Mouse (Mus musculus): ENCODE data around the gene Morc2a. TPM values are rescaled to one million over a fixed set of nuclear protein-coding genes. Genes with fewer than 3 reads are reported as not detected.

Morc2a gene
- polyA plus RNA-seq, 1 experiment from 2014 or later = 30.5 TPM

- H3K4me1 ChIP-seq (ENCODE audit: control insufficient read depth, insufficient read depth, low read length) = no peaks in the 10 kb centered on the region
- ATAC-seq (replicated peaks; ENCODE audit: insufficient number of reproducible peaks, low FRiP score, low TSS enrichment, low read depth) = no peak
- no peaks in the 10 kb centered on the region for H3K9me3 ChIP-seq (replicated peaks; ENCODE audit: control insufficient read depth, low read length)
- H3K4me2 ChIP-seq (ENCODE audit: low read depth, low read length) = no peak overlapping the region
- H3K4me3 ChIP-seq (ENCODE audit: low read depth, low read length) = no peak overlapping the region
- 94% methylated on average over 1 of the region's 1 CpGs for WGBS
- H3K36me3 ChIP-seq (replicated peaks; ENCODE audit: control insufficient read depth, insufficient read depth, low read depth, low read length) = peaks cover 9% of the 10 kb centered on the region
- no peak for DNase-seq (ENCODE audit: low spot score)
- no peak overlapping the region for H3K9ac ChIP-seq (replicated peaks; ENCODE audit: low read length)
- no peak overlapping the region for H3K27ac ChIP-seq (replicated peaks; ENCODE audit: low read depth, low read length)
- no peaks in the 10 kb centered on the region for H3K27me3 ChIP-seq (ENCODE audit: control insufficient read depth, insufficient read depth, low read length)
Measured at GRCm38 (mm10) chr11:3671000-3671628, 22.1 kb downstream of the Morc2a start.

GRCm38 (mm10) chr11:3674545-3674944 is 25.6 kb downstream of the Morc2a start:
- H3K4me2 ChIP-seq (ENCODE audit: low read depth, low read length) = no peak overlapping the region
- H3K36me3 ChIP-seq (replicated peaks; ENCODE audit: control insufficient read depth, insufficient read depth, low read depth, low read length) = peaks cover 16% of the 10 kb centered on the region
- no peak overlapping the region for H3K4me3 ChIP-seq (ENCODE audit: low read depth, low read length)
- no peaks in the 10 kb centered on the region for H3K9me3 ChIP-seq (replicated peaks; ENCODE audit: control insufficient read depth, low read length)
- ATAC-seq (replicated peaks; ENCODE audit: insufficient number of reproducible peaks, low FRiP score, low TSS enrichment, low read depth) (no peak), DNase-seq (ENCODE audit: low spot score) (no peak)
- no peaks in the 10 kb centered on the region for H3K4me1 ChIP-seq (ENCODE audit: control insufficient read depth, insufficient read depth, low read length)
- no peaks in the 10 kb centered on the region for H3K27me3 ChIP-seq (ENCODE audit: control insufficient read depth, insufficient read depth, low read length)
- H3K9ac ChIP-seq (replicated peaks; ENCODE audit: low read length) = no peak overlapping the region
- no peak overlapping the region for H3K27ac ChIP-seq (replicated peaks; ENCODE audit: low read depth, low read length)
- 87% methylated on average over 4 of the region's 4 CpGs for WGBS

DNA sequence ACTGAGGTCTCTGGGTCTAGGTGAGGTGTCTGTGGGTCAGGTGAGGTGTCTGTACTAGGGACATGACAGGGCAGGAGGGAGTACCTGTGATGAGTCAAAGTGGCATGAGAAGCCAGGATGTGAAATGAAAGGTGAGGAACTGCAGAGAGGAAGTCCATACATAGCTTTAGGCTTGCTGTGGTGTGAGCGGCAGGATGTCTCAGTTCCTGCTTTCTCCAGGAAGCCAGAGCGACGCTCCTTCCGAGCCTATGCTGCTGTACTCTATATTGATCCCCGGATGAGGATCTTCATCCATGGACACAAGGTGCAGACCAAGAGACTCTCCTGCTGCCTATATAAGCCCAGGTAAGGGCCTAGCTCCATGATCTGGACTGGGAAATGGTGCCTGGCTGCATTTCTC is 27.4 kb downstream of the Morc2a start:
- Histone ChIP-seq H3K9ac (replicated peaks; ENCODE audit: low read length) (no peak overlapping the region), H3K9me3 (replicated peaks; ENCODE audit: control insufficient read depth, low read length) (no peaks in the 10 kb centered on the region), H3K4me1 (ENCODE audit: control insufficient read depth, insufficient read depth, low read length) (no peaks in the 10 kb centered on the region), H3K27ac (replicated peaks; ENCODE audit: low read depth, low read length) (no peak overlapping the region), H3K36me3 (replicated peaks; ENCODE audit: control insufficient read depth, insufficient read depth, low read depth, low read length) (peaks cover 26% of the 10 kb centered on the region), H3K4me3 (ENCODE audit: low read depth, low read length) (no peak overlapping the region), H3K27me3 (ENCODE audit: control insufficient read depth, insufficient read depth, low read length) (no peaks in the 10 kb centered on the region), H3K4me2 (ENCODE audit: low read depth, low read length) (no peak overlapping the region)
- ATAC-seq (replicated peaks; ENCODE audit: insufficient number of reproducible peaks, low FRiP score, low TSS enrichment, low read depth) = no peak
- 86% methylated on average over 5 of the region's 5 CpGs for WGBS
- DNase-seq (ENCODE audit: low spot score) = no peak

DNA sequence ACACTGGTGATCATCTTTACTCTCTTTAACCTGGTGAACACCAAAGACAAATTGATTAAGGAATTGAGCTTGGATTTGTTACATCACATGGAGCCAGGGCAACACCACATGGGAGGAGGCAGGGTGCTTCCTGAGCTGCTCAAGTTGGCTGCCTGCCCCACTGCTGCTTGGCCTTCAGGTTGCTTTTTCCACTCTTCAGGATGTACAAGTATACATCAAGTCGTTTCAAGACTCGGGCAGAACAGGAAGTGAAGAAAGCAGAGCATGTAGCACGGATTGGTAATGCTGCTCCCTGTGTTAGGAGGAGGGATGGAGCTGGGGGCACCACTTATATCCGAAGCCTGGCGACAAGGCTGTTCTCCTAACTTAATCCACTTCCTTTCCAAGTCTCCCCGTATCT is 28.2 kb downstream of the Morc2a start:
- Histone ChIP-seq H3K9ac (replicated peaks; ENCODE audit: low read length) (no peak overlapping the region), H3K4me1 (ENCODE audit: control insufficient read depth, insufficient read depth, low read length) (no peaks in the 10 kb centered on the region), H3K27ac (replicated peaks; ENCODE audit: low read depth, low read length) (no peak overlapping the region), H3K4me3 (ENCODE audit: low read depth, low read length) (no peak overlapping the region), H3K9me3 (replicated peaks; ENCODE audit: control insufficient read depth, low read length) (no peaks in the 10 kb centered on the region), H3K36me3 (replicated peaks; ENCODE audit: control insufficient read depth, insufficient read depth, low read depth, low read length) (peaks cover 26% of the 10 kb centered on the region), H3K27me3 (ENCODE audit: control insufficient read depth, insufficient read depth, low read length) (no peaks in the 10 kb centered on the region), H3K4me2 (ENCODE audit: low read depth, low read length) (no peak overlapping the region)
- WGBS = 83% methylated on average over 6 of the region's 6 CpGs
- ATAC-seq (replicated peaks; ENCODE audit: insufficient number of reproducible peaks, low FRiP score, low TSS enrichment, low read depth) (no peak), DNase-seq (ENCODE audit: low spot score) (no peak)

DNA sequence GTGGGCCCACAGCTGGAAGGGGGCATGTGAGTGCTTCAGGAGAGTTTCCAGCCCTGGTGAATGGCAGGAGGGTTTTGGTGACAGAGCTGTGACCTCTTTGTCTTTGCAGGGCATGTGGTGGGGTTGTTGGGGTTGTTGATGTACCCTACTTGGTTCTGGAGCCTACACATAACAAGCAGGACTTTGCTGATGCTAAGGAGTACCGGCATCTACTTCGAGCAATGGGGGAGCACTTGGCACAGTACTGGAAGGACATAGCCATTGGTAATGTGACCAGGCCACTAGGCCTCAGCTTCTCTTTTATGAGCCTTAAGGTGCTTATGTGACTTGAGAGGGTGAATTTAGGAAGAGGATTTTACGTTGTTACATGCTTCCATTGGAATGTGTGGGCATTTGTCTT is 30.8 kb downstream of the Morc2a start:
- WGBS = 95% methylated on average over 3 of the region's 3 CpGs
- Histone ChIP-seq H3K36me3 (replicated peaks; ENCODE audit: control insufficient read depth, insufficient read depth, low read depth, low read length) (peaks cover 24% of the 10 kb centered on the region), H3K9ac (replicated peaks; ENCODE audit: low read length) (no peak overlapping the region), H3K4me2 (ENCODE audit: low read depth, low read length) (no peak overlapping the region), H3K27ac (replicated peaks; ENCODE audit: low read depth, low read length) (no peak overlapping the region), H3K4me3 (ENCODE audit: low read depth, low read length) (no peak overlapping the region), H3K9me3 (replicated peaks; ENCODE audit: control insufficient read depth, low read length) (no peaks in the 10 kb centered on the region), H3K4me1 (ENCODE audit: control insufficient read depth, insufficient read depth, low read length) (no peaks in the 10 kb centered on the region), H3K27me3 (ENCODE audit: control insufficient read depth, insufficient read depth, low read length) (no peaks in the 10 kb centered on the region)
- ATAC-seq (replicated peaks; ENCODE audit: insufficient number of reproducible peaks, low FRiP score, low TSS enrichment, low read depth) (no peak), DNase-seq (ENCODE audit: low spot score) (no peak)

GRCm38 (mm10) chr11:3683696-3684095 is 34.7 kb downstream of the Morc2a start:
- H3K27ac ChIP-seq (replicated peaks; ENCODE audit: low read depth, low read length) = no peak overlapping the region
- H3K9me3 ChIP-seq (replicated peaks; ENCODE audit: control insufficient read depth, low read length) = no peaks in the 10 kb centered on the region
- WGBS = 94% methylated on average over 11 of the region's 11 CpGs
- ATAC-seq (replicated peaks; ENCODE audit: insufficient number of reproducible peaks, low FRiP score, low TSS enrichment, low read depth) = no peak
- H3K4me2 ChIP-seq (ENCODE audit: low read depth, low read length) = no peak overlapping the region
- H3K4me3 ChIP-seq (ENCODE audit: low read depth, low read length) = no peak overlapping the region
- no peak overlapping the region for H3K9ac ChIP-seq (replicated peaks; ENCODE audit: low read length)
- no peaks in the 10 kb centered on the region for H3K27me3 ChIP-seq (ENCODE audit: control insufficient read depth, insufficient read depth, low read length)
- DNase-seq (ENCODE audit: low spot score) = no peak
- no peaks in the 10 kb centered on the region for H3K4me1 ChIP-seq (ENCODE audit: control insufficient read depth, insufficient read depth, low read length)
- H3K36me3 ChIP-seq (replicated peaks; ENCODE audit: control insufficient read depth, insufficient read depth, low read depth, low read length) = peaks cover 17% of the 10 kb centered on the region

DNA sequence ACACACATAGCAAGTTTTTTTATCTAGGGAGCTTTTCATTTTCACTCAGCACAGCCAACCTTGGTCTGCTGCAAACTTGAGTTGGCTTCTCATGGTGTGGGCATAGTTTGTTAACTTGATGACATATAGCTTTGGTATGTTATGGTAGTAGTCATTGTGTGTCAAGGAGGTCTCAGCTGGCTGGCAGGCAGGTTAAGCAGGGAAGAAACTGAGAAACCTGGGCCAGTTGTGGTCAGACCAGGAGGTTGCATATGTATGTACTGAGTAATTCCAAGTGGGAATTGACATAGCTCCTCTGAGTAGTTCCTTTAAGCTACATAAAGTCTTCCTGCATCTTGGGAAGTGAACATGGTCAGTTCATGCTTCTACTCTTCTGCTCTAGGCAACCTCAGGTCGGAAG is 35.2 kb downstream of the Morc2a start:
- H3K9me3 ChIP-seq (replicated peaks; ENCODE audit: control insufficient read depth, low read length) = no peaks in the 10 kb centered on the region
- no peaks in the 10 kb centered on the region for H3K4me1 ChIP-seq (ENCODE audit: control insufficient read depth, insufficient read depth, low read length)
- no peak overlapping the region for H3K9ac ChIP-seq (replicated peaks; ENCODE audit: low read length)
- DNase-seq (ENCODE audit: low spot score) (no peak), ATAC-seq (replicated peaks; ENCODE audit: insufficient number of reproducible peaks, low FRiP score, low TSS enrichment, low read depth) (no peak)
- H3K4me3 ChIP-seq (ENCODE audit: low read depth, low read length) = no peak overlapping the region
- H3K4me2 ChIP-seq (ENCODE audit: low read depth, low read length) = no peak overlapping the region
- peaks cover 17% of the 10 kb centered on the region for H3K36me3 ChIP-seq (replicated peaks; ENCODE audit: control insufficient read depth, insufficient read depth, low read depth, low read length)
- no peak overlapping the region for H3K27ac ChIP-seq (replicated peaks; ENCODE audit: low read depth, low read length)
- no peaks in the 10 kb centered on the region for H3K27me3 ChIP-seq (ENCODE audit: control insufficient read depth, insufficient read depth, low read length)
- 95% methylated on average over 1 of the region's 1 CpGs for WGBS

- peaks cover 18% of the 10 kb centered on the region for H3K36me3 ChIP-seq (replicated peaks; ENCODE audit: control insufficient read depth, insufficient read depth, low read depth, low read length)
- H3K4me2 ChIP-seq (ENCODE audit: low read depth, low read length) = no peak overlapping the region
- DNase-seq (ENCODE audit: low spot score) (no peak), ATAC-seq (replicated peaks; ENCODE audit: insufficient number of reproducible peaks, low FRiP score, low TSS enrichment, low read depth) (no peak)
- no peak overlapping the region for H3K4me3 ChIP-seq (ENCODE audit: low read depth, low read length)
- no peaks in the 10 kb centered on the region for H3K4me1 ChIP-seq (ENCODE audit: control insufficient read depth, insufficient read depth, low read length)
- no peak overlapping the region for H3K27ac ChIP-seq (replicated peaks; ENCODE audit: low read depth, low read length)
- 88% methylated on average over 5 of the region's 5 CpGs for WGBS
- H3K27me3 ChIP-seq (ENCODE audit: control insufficient read depth, insufficient read depth, low read length) = no peaks in the 10 kb centered on the region
- no peaks in the 10 kb centered on the region for H3K9me3 ChIP-seq (replicated peaks; ENCODE audit: control insufficient read depth, low read length)
- no peak overlapping the region for H3K9ac ChIP-seq (replicated peaks; ENCODE audit: low read length)
Measured at GRCm38 (mm10) chr11:3684723-3685430, 35.9 kb downstream of the Morc2a start.
